10 mouse cellular contexts compared by ENCODE assay signal in genomic region chr16:32163392-32163791, GRCm38 (mm10). TPM values are rescaled to one million over a fixed set of nuclear protein-coding genes. Genes with fewer than 3 reads are reported as not detected.
DNase-seq lines count a peak whose midpoint lies in the region; ATAC-seq and TF ChIP-seq lines count a peak whose summit lies in the region.
"Had no signal": no experiment of that assay in that cellular context is flagged by ENCODE, and none has a peak within 500 bp of the region (broad histone marks: within the 10 kb centered on the region; RNA-seq: fewer than 3 reads in every experiment).

No protein-coding gene starts in this region.

- H3K9ac ChIP-seq in heart, adult 2 months (ENCODE audit: low read depth, low read length), result no peak overlapping the region
- no peak overlapping the region for H3K9ac ChIP-seq in heart, embryonic 11.5 days (ENCODE audit: low read depth, low read length)
- peak overlapping the region; percentile 72 for H3K9ac ChIP-seq in lung, embryonic 16.5 days (ENCODE audit: low read length)
- H3K9ac ChIP-seq: embryonic facial prominence, embryonic 15.5 days had no signal

- no peaks in the 10 kb centered on the region for H3K27me3 ChIP-seq in heart, adult 2 months (ENCODE audit: control insufficient read depth, insufficient read depth, low read length)
- H3K27me3 ChIP-seq in heart, embryonic 11.5 days (ENCODE audit: control insufficient read depth, insufficient read depth, low read length), result no peaks in the 10 kb centered on the region
- H3K27me3 ChIP-seq in lung, embryonic 16.5 days (ENCODE audit: control insufficient read depth, insufficient read depth, low read depth, low read length), result no peaks in the 10 kb centered on the region; the same call in 1 of the 2 replicates
- H3K27me3 ChIP-seq in hindbrain, embryonic 10.5 days (ENCODE audit: insufficient read depth, poor library complexity, severe bottlenecking), result peaks cover 29% of the 10 kb centered on the region

- no peaks in the 10 kb centered on the region for H3K36me3 ChIP-seq in heart, adult 2 months (ENCODE audit: control insufficient read depth, insufficient read depth, low read length)
- no peaks in the 10 kb centered on the region for H3K36me3 ChIP-seq in heart, embryonic 11.5 days (ENCODE audit: control insufficient read depth, insufficient read depth, low read length)
- H3K36me3 ChIP-seq in lung, embryonic 16.5 days (ENCODE audit: control insufficient read depth, insufficient read depth, low read length), result no peaks in the 10 kb centered on the region
- no peaks in the 10 kb centered on the region for H3K36me3 ChIP-seq in hindbrain, embryonic 10.5 days
- H3K36me3 ChIP-seq: embryonic facial prominence, embryonic 15.5 days had no signal

- no peak overlapping the region for H3K4me2 ChIP-seq in heart, embryonic 11.5 days
- peak overlapping the region; percentile 67 for H3K4me2 ChIP-seq in lung, embryonic 16.5 days (ENCODE audit: low read depth, low read length)
- H3K4me2 ChIP-seq: embryonic facial prominence, embryonic 15.5 days had no signal

- intact Hi-C loops in heart, adult 2 months (cut with DNase I), result no loop called here

- no peak for ATAC-seq in heart, embryonic 11.5 days (replicated peaks; ENCODE audit: insufficient number of reproducible peaks, low FRiP score, low TSS enrichment)
- ATAC-seq in common myeloid progenitor, adult 5-6 weeks (replicated peaks; ENCODE audit: low read depth, poor library complexity, severe bottlenecking), result peak; percentile 35
- ATAC-seq in lung, embryonic 16.5 days (ENCODE audit: low read depth), result no peak
- ATAC-seq: hindbrain, postnatal 0 days had no signal

- H3K27ac ChIP-seq in heart, adult 2 months, result no peak overlapping the region
- no peak overlapping the region for H3K27ac ChIP-seq in heart, embryonic 11.5 days (ENCODE audit: low read depth, low read length)
- H3K27ac ChIP-seq in lung, embryonic 16.5 days (ENCODE audit: low read length), result no peak overlapping the region
- H3K27ac ChIP-seq in hindbrain, embryonic 10.5 days, result no peak overlapping the region
- H3K27ac ChIP-seq: embryonic facial prominence, embryonic 15.5 days; hindbrain, postnatal 0 days had no signal

- H3K4me1 ChIP-seq in heart, adult 2 months (ENCODE audit: control insufficient read depth, insufficient read depth, low read length), result peaks cover 2% of the 10 kb centered on the region
- peaks cover 6% of the 10 kb centered on the region; the same call in 1 of the 2 replicates for H3K4me1 ChIP-seq in heart, embryonic 11.5 days (ENCODE audit: control insufficient read depth, insufficient read depth, low read length)
- H3K4me1 ChIP-seq in lung, embryonic 16.5 days (replicated peaks; ENCODE audit: control insufficient read depth, insufficient read depth, low read length), result peaks cover 5% of the 10 kb centered on the region; the same call in 1 of the 2 replicates
- peaks cover 21% of the 10 kb centered on the region for H3K4me1 ChIP-seq in hindbrain, embryonic 10.5 days (replicated peaks)

- no peak for TF ChIP-seq EP300 in heart, adult 2 months (IDR thresholded peaks at IDR 0.05; ENCODE audit: insufficient read depth, low read depth, low read length)

- DNase-seq in heart, adult 2 months, result peak in 1 of 2 experiments; percentile 65
- DNase-seq in spleen, postnatal 4 days (ENCODE audit: low spot score in 2 of 2), result peak; percentile 72 to 81
- DNase-seq in hindbrain, embryonic 10.5 days (ENCODE audit: low spot score), result no peak
- DNase-seq in Muller cell, postnatal 12 days (ENCODE audit: inconsistent ontology term), result no peak
- no peak for DNase-seq in gastrocnemius, adult 8-10 months (ENCODE audit: low spot score in 2 of 2)

- WGBS in heart, adult 2 months, result 59% methylated on average over 4 of the region's 4 CpGs
- WGBS in heart, embryonic 11.5 days (ENCODE audit: insufficient replicate concordance), result 71% methylated on average over 4 of the region's 4 CpGs
- 67% methylated on average over 4 of the region's 4 CpGs for WGBS in lung, embryonic 16.5 days
- 78% methylated on average over 4 of the region's 4 CpGs for WGBS in hindbrain, embryonic 10.5 days

- H3K4me3 ChIP-seq in heart, adult 2 months, result peak overlapping the region; percentile 10; the same call in 1 of the 2 replicates
- no peak overlapping the region for H3K4me3 ChIP-seq in heart, embryonic 11.5 days (ENCODE audit: low read depth, low read length)
- peak overlapping the region; percentile 55 for H3K4me3 ChIP-seq in lung, embryonic 16.5 days (ENCODE audit: low read length)
- H3K4me3 ChIP-seq in hindbrain, embryonic 10.5 days, result no peak overlapping the region

- TF ChIP-seq CTCF in heart, adult 2 months (IDR thresholded peaks at IDR 0.05), result no peak

- H3K79me2 ChIP-seq in heart, adult 2 months (replicated peaks; ENCODE audit: control insufficient read depth, insufficient read depth, low read length), result no peaks in the 10 kb centered on the region; the same call in 1 of the 2 replicates

- no peaks in the 10 kb centered on the region for H3K9me3 ChIP-seq in heart, embryonic 11.5 days (replicated peaks; ENCODE audit: control insufficient read depth, low read length)
- no peaks in the 10 kb centered on the region for H3K9me3 ChIP-seq in lung, embryonic 16.5 days (ENCODE audit: control insufficient read depth, low read length)
- no peaks in the 10 kb centered on the region for H3K9me3 ChIP-seq in hindbrain, embryonic 10.5 days
- H3K9me3 ChIP-seq: embryonic facial prominence, embryonic 15.5 days had no signal

- TF ChIP-seq POLR2A in heart, adult 2 months (IDR thresholded peaks at IDR 0.05; ENCODE audit: insufficient read depth, low read depth, low read length), result no peak

RNA-seq across cellular contexts. Expression of gene Nrros, which starts 2.0 kb away (rescaled TPM):
- 1 to 10 TPM; 3.9 to 4.7 TPM for total RNA-seq in heart, adult 2 months (2021)
- polyA plus RNA-seq in heart, adult 2 months (2012; rRNA removed), result 9.1 and 9.5 TPM in 2 replicates
- polyA plus RNA-seq in heart, embryonic 11.5 days (2014; fragmentation: Nextera tagmentation; extraction: Ambion mirVana), result 5.9 and 6.6 TPM in 2 replicates
- 84.7 and 98.7 TPM in 2 replicates for total RNA-seq in common myeloid progenitor, adult 5-6 weeks (2017)
- 45.8 and 51.1 TPM in 2 replicates for polyA plus RNA-seq in lung, embryonic 16.5 days (2015; fragmentation: Nextera tagmentation; extraction: Ambion mirVana)
- polyA plus RNA-seq in hindbrain, embryonic 10.5 days (2016; fragmentation: Nextera tagmentation; extraction: Ambion mirVana), result 7.8 and 11.1 TPM in 2 replicates
- 1 to 10 TPM in 2 of 4 experiments, under 1 TPM in 2; 0.56 to 1.7 (median 1.2) TPM for total RNA-seq in gastrocnemius, adult 8-10 months (2022)

RNA-seq across cellular contexts. Expression of gene Bex6, which starts 16.2 kb away (rescaled TPM):
- not detected for total RNA-seq in heart, adult 2 months (2021)
- not detected in 2 replicates for polyA plus RNA-seq in heart, adult 2 months (2012; rRNA removed)
- polyA plus RNA-seq in heart, embryonic 11.5 days (2014; fragmentation: Nextera tagmentation; extraction: Ambion mirVana), result 0.42 TPM in 1 of 2 replicates, not detected in the other
- total RNA-seq in common myeloid progenitor, adult 5-6 weeks (2017), result 95.7 and 103 TPM in 2 replicates
- polyA plus RNA-seq in lung, embryonic 16.5 days (2015; fragmentation: Nextera tagmentation; extraction: Ambion mirVana), result 0.28 TPM in 1 of 2 replicates, not detected in the other
- not detected in 2 replicates for polyA plus RNA-seq in hindbrain, embryonic 10.5 days (2016; fragmentation: Nextera tagmentation; extraction: Ambion mirVana)
- not detected for total RNA-seq in gastrocnemius, adult 8-10 months (2022)
- total RNA-seq: hindbrain, postnatal 0 days had no signal
- polyA plus RNA-seq: hindbrain, postnatal 0 days had no signal

Comparison
In these comparisons a context has a peak if more than half of its experiments do, and no peak if none do; other contexts are left out.
1. H3K4me3 ChIP-seq: peak in heart, adult 2 months (single experiment) and lung, embryonic 16.5 days (single experiment); none in heart, embryonic 11.5 days (single experiment) and hindbrain, embryonic 10.5 days (single experiment).
2. DNase-seq: peak in spleen, postnatal 4 days (2 of 2); none in hindbrain, embryonic 10.5 days (single experiment), Muller cell, postnatal 12 days (single experiment) and gastrocnemius, adult 8-10 months (0 of 2).